Mouse (Mus musculus) neutrophil, adult 5-6 weeks (primary cell): ENCODE results near the gene Trp53rka. TPM values are rescaled to one million over a fixed set of nuclear protein-coding genes. Genes with fewer than 3 reads are reported as not detected.

Source experiments
- total RNA-seq: library from RNA; stranded (forward); fragments of 200-1000 nt; gene quantifications from 2 replicates; pipeline ENCODE4 v1.2.3, GENCODE M21; 2017

Gene Trp53rka
- total RNA-seq, 1 experiment from 2014 or later = 8.6 TPM

Other genes starting within 250 kb of the Trp53rka start
- 38.2 and 45.3 TPM in 2 replicates for gene Slc35c2, start 205.5 kb downstream of the Trp53rka start, total RNA-seq
- gene Elmo2, start 166.8 kb downstream of the Trp53rka start, total RNA-seq = 23.8 and 26.0 TPM in 2 replicates
- not detected in 2 replicates for gene Zfp663, start 124.6 kb downstream of the Trp53rka start, total RNA-seq
- not detected in 2 replicates for gene Zfp334, start 105.1 kb downstream of the Trp53rka start, total RNA-seq
- not detected in 2 replicates for gene Ocstamp, start 92.9 kb downstream of the Trp53rka start, total RNA-seq
- gene Slc13a3, start 20.1 kb downstream of the Trp53rka start, total RNA-seq = not detected in 2 replicates
- gene Slc2a10, start 10.5 kb upstream of the Trp53rka start, total RNA-seq = not detected in 2 replicates
- 1.7 and 5.0 TPM in 2 replicates for gene Eya2, start 101.7 kb upstream of the Trp53rka start, total RNA-seq